Mouse (Mus musculus) heart, embryonic 14.5 days (tissue): ENCODE results near the gene H2-Eb2. TPM values are rescaled to one million over a fixed set of nuclear protein-coding genes. Genes with fewer than 3 reads are reported as not detected.

ENCODE experiments used
- ATAC-seq: fragments of 200-750 bp; cut with Nextera tagmentation; 2 replicates; pipeline ENCODE4 v1.8.0; 2017; ENCODE audit warnings: low read depth, moderate TSS enrichment; ENCODE audit not compliant: insufficient number of reproducible peaks, insufficient read depth, low FRiP score
- H3K27ac ChIP-seq, 2 experiments: fragments of 200-500 bp in 1 of 2; fragments of 300-500 bp in 1 of 2; sonication (generic) in 1 of 2; replicated peaks in 1 of 2; 2 replicates each; pipeline ENCODE4 v1.5.1; 2012 to 2014; ENCODE audit warnings: low read depth in 2 of 2, low read length in 2 of 2, control low read depth in 1 of 2, mild to moderate bottlenecking in 1 of 2, mixed read lengths in 1 of 2; ENCODE audit not compliant: control insufficient read depth in 1 of 2, insufficient read depth in 1 of 2
- H3K27me3 ChIP-seq: fragments of 300-500 bp; sonication (generic); 2 replicates; pipeline ENCODE4 v1.6.1; 2014; ENCODE audit warnings: mild to moderate bottlenecking, low read length, control low read depth; ENCODE audit not compliant: control insufficient read depth, insufficient read depth
- H3K36me3 ChIP-seq: fragments of 300-500 bp; sonication (generic); 2 replicates; pipeline ENCODE4 v1.6.1; 2014; ENCODE audit warnings: mild to moderate bottlenecking, control low read depth, low read length, mixed read lengths; ENCODE audit not compliant: control insufficient read depth, insufficient read depth
- H3K4me1 ChIP-seq, 2 experiments: fragments of 200-500 bp in 1 of 2; fragments of 300-500 bp in 1 of 2; sonication (generic) in 1 of 2; 2 replicates each; pipeline ENCODE4 v1.6.1; 2012 to 2014; ENCODE audit warnings: low read length in 2 of 2, control low read depth in 1 of 2, mixed read lengths in 1 of 2; ENCODE audit not compliant: control insufficient read depth in 2 of 2, insufficient read depth in 2 of 2
- H3K4me2 ChIP-seq: fragments of 300-500 bp; sonication (generic); 2 replicates; pipeline ENCODE4 v1.6.1; 2014; ENCODE audit warnings: mild to moderate bottlenecking, low read length
- H3K4me3 ChIP-seq, 2 experiments: fragments of 200-500 bp in 1 of 2; fragments of 300-500 bp in 1 of 2; sonication (generic) in 1 of 2; 2 replicates each; pipeline ENCODE4 v1.5.1; 2012 to 2014; ENCODE audit warnings: low read length in 2 of 2, mild to moderate bottlenecking in 2 of 2, control low read depth in 1 of 2, low read depth in 1 of 2, moderate library complexity in 1 of 2; ENCODE audit not compliant: control insufficient read depth in 1 of 2, insufficient read depth in 1 of 2
- H3K9ac ChIP-seq: fragments of 300-500 bp; sonication (generic); 2 replicates; pipeline ENCODE4 v1.6.1; 2014; ENCODE audit warnings: mild to moderate bottlenecking, low read length
- H3K9me3 ChIP-seq: fragments of 300-500 bp; sonication (generic); 2 replicates; pipeline ENCODE4 v1.6.1; 2016; ENCODE audit warnings: low read length, control low read depth; ENCODE audit not compliant: control insufficient read depth
- WGBS: fragments of 180-500 bp; shearing (Covaris S2); extraction: QIAGEN DNeasy Blood & Tissue Kit; methylation state at CpG from one replicate; pipeline ENCODE4 v1.1.7; 2014; 5-methylcytosine and 5-hydroxymethylcytosine counted together
- polyA plus RNA-seq: library from polyadenylated mRNA; unstranded; fragments of >200 nt; fragmentation: Nextera tagmentation; extraction: Ambion mirVana; gene quantifications from 2 replicates; pipeline ENCODE4 v1.2.1, GENCODE M21; 2014

H2-Eb2 gene
- polyA plus RNA-seq, 1 experiment from 2014 or later = not detected

- no peaks in the 10 kb centered on the region for H3K36me3 ChIP-seq
- H3K9ac ChIP-seq = no peak overlapping the region
- no peak overlapping the region for H3K27ac ChIP-seq
- H3K4me1 ChIP-seq = no peaks in the 10 kb centered on the region
- ATAC-seq = no peak
- 0 out of 2 replicates have a peak, but pooled peaks cover 7% of the 10 kb centered on the region for H3K27me3 ChIP-seq
- H3K9me3 ChIP-seq = no peaks in the 10 kb centered on the region
- WGBS = 58% methylated on average over 3 of the region's 3 CpGs
- no peak overlapping the region for H3K4me2 ChIP-seq
- H3K4me3 ChIP-seq = no peak overlapping the region
Observed at GRCm38 (mm10) chr17:34340619-34341402, 15.3 kb downstream of the H2-Eb2 start.

GRCm38 (mm10) chr17:34344882-34345281, 19.4 kb downstream of the H2-Eb2 start:
- no peak for ATAC-seq
- 82% methylated on average over 4 of the region's 4 CpGs for WGBS
- H3K4me2 ChIP-seq = no peak overlapping the region
- no peaks in the 10 kb centered on the region for H3K36me3 ChIP-seq
- no peak overlapping the region for H3K9ac ChIP-seq
- H3K27me3 ChIP-seq = 0 out of 2 replicates have a peak, but pooled peaks cover 7% of the 10 kb centered on the region
- H3K27ac ChIP-seq = no peak overlapping the region
- H3K4me1 ChIP-seq = no peaks in the 10 kb centered on the region
- H3K4me3 ChIP-seq = no peak overlapping the region
- no peaks in the 10 kb centered on the region for H3K9me3 ChIP-seq

- ATAC-seq = no peak
- Histone ChIP-seq H3K4me3 (no peak overlapping the region), H3K4me1 (no peaks in the 10 kb centered on the region), H3K27ac (no peak overlapping the region), H3K9ac (no peak overlapping the region), H3K27me3 (0 out of 2 replicates have a peak, but pooled peaks cover 7% of the 10 kb centered on the region), H3K9me3 (no peaks in the 10 kb centered on the region), H3K36me3 (no peaks in the 10 kb centered on the region), H3K4me2 (no peak overlapping the region)
- WGBS = 72% methylated on average over 7 of the region's 7 CpGs
Observed at GRCm38 (mm10) chr17:34345486-34345885, 20.0 kb downstream of the H2-Eb2 start.

- Histone ChIP-seq H3K4me3 (no peak overlapping the region), H3K4me1 (no peaks in the 10 kb centered on the region), H3K4me2 (no peak overlapping the region), H3K27ac (no peak overlapping the region), H3K36me3 (no peaks in the 10 kb centered on the region), H3K9ac (no peak overlapping the region), H3K9me3 (no peaks in the 10 kb centered on the region), H3K27me3 (0 out of 2 replicates have a peak, but pooled peaks cover 7% of the 10 kb centered on the region)
- WGBS = 63% methylated on average over 3 of the region's 3 CpGs
- no peak for ATAC-seq
Observed at GRCm38 (mm10) chr17:34346041-34346440, 20.6 kb downstream of the H2-Eb2 start.

- Histone ChIP-seq H3K4me1 (no peaks in the 10 kb centered on the region), H3K27ac (no peak overlapping the region), H3K9me3 (no peaks in the 10 kb centered on the region), H3K36me3 (no peaks in the 10 kb centered on the region), H3K27me3 (no peaks in the 10 kb centered on the region), H3K4me3 (no peak overlapping the region), H3K9ac (no peak overlapping the region), H3K4me2 (no peak overlapping the region)
- 61% methylated on average over 6 of the region's 6 CpGs for WGBS
- no peak for ATAC-seq
Observed at GRCm38 (mm10) chr17:34347606-34348308, 22.3 kb downstream of the H2-Eb2 start.

GRCm38 (mm10) chr17:34349429-34349828, 24.0 kb downstream of the H2-Eb2 start:
- Histone ChIP-seq H3K4me3 (no peak overlapping the region), H3K4me1 (no peaks in the 10 kb centered on the region), H3K27me3 (no peaks in the 10 kb centered on the region), H3K4me2 (no peak overlapping the region), H3K27ac (no peak overlapping the region), H3K9ac (no peak overlapping the region), H3K36me3 (no peaks in the 10 kb centered on the region), H3K9me3 (no peaks in the 10 kb centered on the region)
- WGBS = 4% methylated on average over 4 of the region's 4 CpGs
- ATAC-seq = no peak

GRCm38 (mm10) chr17:34354539-34354938, 29.1 kb downstream of the H2-Eb2 start, which contains the start of gene Btnl2:
Btnl2 (plus strand) TSS chr17:34354822.
- H3K4me3 ChIP-seq = no peak within 1 kb of the TSS
- no peaks in the 10 kb centered on the region for H3K9me3 ChIP-seq
- H3K27me3 ChIP-seq = no peaks in the 10 kb centered on the region
- no peaks in the 10 kb centered on the region for H3K36me3 ChIP-seq
- WGBS = 75% methylated on average over 5 of the region's 5 CpGs
- no peak within 1 kb of the TSS for H3K27ac ChIP-seq
- no peak for ATAC-seq
- H3K4me2 ChIP-seq = no peak within 1 kb of the TSS
- H3K4me1 ChIP-seq = no peaks in the 10 kb centered on the region
- H3K9ac ChIP-seq = no peak within 1 kb of the TSS
